Mouse (Mus musculus): ENCODE results near the gene Eif2ak2. TPM values are rescaled to one million over a fixed set of nuclear protein-coding genes. Genes with fewer than 3 reads are reported as not detected.

The Eif2ak2 gene
- polyA plus RNA-seq (2015; fragmentation: Nextera tagmentation; extraction: Ambion mirVana) = 2.4 and 3.4 TPM in 2 replicates

DNA sequence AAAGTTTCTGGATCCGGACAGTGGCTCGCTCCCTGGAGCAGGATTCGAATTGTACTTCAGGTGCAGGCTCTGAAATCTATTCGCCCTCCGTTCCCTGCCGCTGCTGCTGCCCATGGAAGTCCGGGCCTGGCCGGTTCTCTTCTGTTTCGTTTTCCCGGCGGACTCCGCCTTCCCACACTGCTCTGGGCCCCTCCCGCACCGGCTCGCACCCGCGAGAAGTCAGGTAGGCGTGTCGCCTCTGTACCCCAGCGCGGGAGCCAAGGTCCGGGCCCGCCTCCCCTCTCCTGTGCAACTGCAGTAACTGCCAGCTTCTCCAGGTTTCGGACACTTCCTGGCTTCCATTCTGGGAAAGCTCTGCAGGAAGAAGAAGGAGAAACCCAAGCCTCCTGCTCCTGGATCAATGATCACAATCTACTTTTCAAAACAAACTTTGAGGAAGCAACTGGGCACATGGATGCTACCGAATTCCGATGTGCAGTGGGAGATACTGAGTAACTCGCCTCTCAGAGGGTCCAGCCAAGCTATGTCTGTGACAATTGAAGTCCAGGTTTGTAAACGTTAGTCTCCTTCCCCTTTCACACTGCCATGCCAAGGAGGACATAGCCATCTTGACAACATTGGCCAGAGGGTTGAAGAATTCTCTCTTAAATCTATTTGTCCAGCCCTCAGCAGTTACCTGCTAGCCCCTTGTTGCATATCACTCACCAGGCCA is at the start of gene Eif2ak2:
TSS of gene Eif2ak2 (minus strand) at position 173 of the 712 bp plus-strand sequence.
- 3% methylated on average over 28 of the region's 28 CpGs for WGBS
- peak; percentile 90 for ATAC-seq (ENCODE audit: low read depth)
- H3K4me3 ChIP-seq = peak within 1 kb of the TSS; percentile 43
- peak within 1 kb of the TSS; percentile 73 for H3K4me2 ChIP-seq
- no peaks in the 10 kb centered on the region for H3K9me3 ChIP-seq
- H3K27me3 ChIP-seq = no peaks in the 10 kb centered on the region
- H3K27ac ChIP-seq (replicated peaks) = peak within 1 kb of the TSS; percentile 33; the same call in 1 of the 2 replicates
- peaks cover 15% of the 10 kb centered on the region for H3K4me1 ChIP-seq (replicated peaks)
- H3K9ac ChIP-seq = peak within 1 kb of the TSS; percentile 65
- H3K36me3 ChIP-seq = no peaks in the 10 kb centered on the region

DNA sequence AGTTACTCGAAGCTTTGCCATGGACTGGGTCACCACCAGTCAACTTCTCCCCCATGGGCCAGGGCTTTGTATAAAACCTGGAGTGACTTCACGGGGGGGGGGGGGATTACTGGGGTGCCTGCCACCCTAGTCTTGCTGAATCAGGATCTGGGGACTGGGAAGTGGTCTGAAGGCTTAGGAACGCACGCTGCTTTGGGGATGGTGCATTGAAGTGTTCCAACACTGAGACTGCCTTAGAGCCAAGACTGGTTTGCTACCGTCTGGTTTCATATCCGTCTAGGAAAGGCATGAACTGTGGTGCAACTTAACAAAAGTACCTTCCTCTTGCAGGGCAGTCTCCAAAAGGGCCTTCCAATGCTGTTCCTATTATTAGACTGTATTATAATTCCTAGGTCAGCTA is 35.3 kb upstream of the Eif2ak2 start:
- H3K9ac ChIP-seq = peak overlapping the region; percentile 82; the same call in 1 of the 2 replicates
- 45% methylated on average over 6 of the region's 6 CpGs for WGBS

DNA sequence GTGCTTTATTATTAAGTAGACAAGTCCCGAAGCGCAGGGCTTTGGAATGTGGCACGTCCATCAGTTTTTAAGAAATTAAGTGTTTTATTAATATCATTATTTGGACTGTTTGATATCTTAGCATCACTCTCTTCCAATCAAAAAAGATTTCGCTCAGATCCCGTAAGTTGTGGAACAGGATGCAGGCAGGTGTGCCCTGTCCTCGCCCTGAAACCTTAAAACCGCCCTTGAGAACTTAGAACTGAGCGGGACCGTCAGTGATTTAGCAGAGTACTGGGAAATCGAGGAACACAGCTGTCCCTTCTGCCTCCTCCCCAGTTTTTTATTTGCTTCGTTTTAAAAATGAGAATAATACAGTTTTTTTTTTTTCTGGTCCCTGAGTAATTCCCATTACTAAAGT is 34.5 kb upstream of the Eif2ak2 start:
- H3K36me3 ChIP-seq = peaks cover 32% of the 10 kb centered on the region
- peak overlapping the region; percentile 70 for H3K4me3 ChIP-seq
- 3% methylated on average over 11 of the region's 11 CpGs for WGBS
- no peaks in the 10 kb centered on the region for H3K9me3 ChIP-seq
- H3K27ac ChIP-seq (replicated peaks) = peak overlapping the region; percentile 87
- ATAC-seq (ENCODE audit: low read depth) = peak; percentile 44; the same call in 1 of the 2 replicates
- no peaks in the 10 kb centered on the region for H3K27me3 ChIP-seq
- H3K4me1 ChIP-seq (replicated peaks) = peaks cover 28% of the 10 kb centered on the region
- peak overlapping the region; percentile 82 for H3K9ac ChIP-seq
- peak overlapping the region; percentile 74 for H3K4me2 ChIP-seq

More for the DNA sequence above, 35.3 kb upstream of the Eif2ak2 start:
- no peak overlapping the region for H3K4me3 ChIP-seq
- H3K4me1 ChIP-seq (replicated peaks) = peaks cover 27% of the 10 kb centered on the region
- no peak for ATAC-seq (ENCODE audit: low read depth)
- peaks cover 39% of the 10 kb centered on the region for H3K36me3 ChIP-seq
- peak overlapping the region; percentile 74 for H3K4me2 ChIP-seq
- H3K9me3 ChIP-seq = no peaks in the 10 kb centered on the region
- H3K27me3 ChIP-seq = no peaks in the 10 kb centered on the region
- H3K27ac ChIP-seq (replicated peaks) = no peak overlapping the region

DNA sequence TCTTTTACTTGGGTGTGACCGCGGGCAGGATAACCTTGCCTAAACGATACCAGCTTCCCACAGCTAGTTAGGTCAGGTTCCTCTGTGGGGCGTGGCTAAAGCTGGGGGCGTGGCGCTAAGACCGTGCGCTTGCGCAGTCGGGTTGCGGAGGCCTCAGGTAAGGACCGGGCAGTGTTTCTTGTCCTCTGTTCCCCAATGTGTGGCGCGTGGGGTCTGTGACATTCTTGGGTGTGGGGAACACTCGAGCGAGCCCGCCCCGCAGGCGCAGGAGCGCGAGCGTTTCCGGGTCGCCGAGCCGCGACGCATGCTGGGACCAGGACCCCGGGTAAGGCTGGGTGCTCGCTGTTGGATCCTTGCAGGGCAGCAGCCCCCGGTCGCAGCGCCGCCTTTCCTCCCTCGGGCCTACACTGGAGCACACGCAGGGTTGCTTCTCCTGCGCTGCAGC is 34.0 kb upstream of the Eif2ak2 start, which contains the start of gene Cebpzos:
TSS of gene Cebpzos (plus strand) at position 132 of the 445 bp plus-strand sequence.
- peak within 1 kb of the TSS; percentile 87 for H3K27ac ChIP-seq (replicated peaks)
- peak within 1 kb of the TSS; percentile 74 for H3K4me2 ChIP-seq
- no peaks in the 10 kb centered on the region for H3K27me3 ChIP-seq
- ATAC-seq (ENCODE audit: low read depth) = peak; percentile 97
- peaks cover 28% of the 10 kb centered on the region for H3K4me1 ChIP-seq (replicated peaks)
- under 1% methylated on average over 37 of the region's 37 CpGs for WGBS
- H3K9me3 ChIP-seq = no peaks in the 10 kb centered on the region
- H3K9ac ChIP-seq = peak within 1 kb of the TSS; percentile 82
- peaks cover 27% of the 10 kb centered on the region for H3K36me3 ChIP-seq
- H3K4me3 ChIP-seq = peak within 1 kb of the TSS; percentile 70

DNA sequence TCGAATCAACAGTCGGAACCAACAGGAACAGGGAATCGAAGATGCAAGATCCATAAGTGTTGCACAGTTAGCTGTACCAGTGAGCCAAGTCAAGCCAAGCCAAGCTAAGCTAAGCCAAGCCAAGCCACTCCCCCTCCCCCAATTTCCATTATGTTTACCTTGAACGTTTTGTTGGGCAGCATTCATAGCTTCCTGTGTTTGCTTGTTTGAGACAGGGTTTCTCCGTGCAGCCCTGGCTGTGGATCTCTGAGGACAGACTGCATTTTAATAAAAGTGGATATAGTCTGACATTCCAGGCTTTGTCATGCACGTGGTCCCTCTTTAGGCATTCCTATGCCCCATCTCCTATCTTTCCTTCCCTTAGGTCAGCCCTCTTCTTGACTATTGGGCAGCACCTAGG is 33.4 kb upstream of the Eif2ak2 start:
- peak overlapping the region; percentile 82 for H3K9ac ChIP-seq
- WGBS = 56% methylated on average over 6 of the region's 6 CpGs
- peaks cover 28% of the 10 kb centered on the region for H3K4me1 ChIP-seq (replicated peaks)
- H3K27me3 ChIP-seq = no peaks in the 10 kb centered on the region
- peak overlapping the region; percentile 70 for H3K4me3 ChIP-seq
- peak overlapping the region; percentile 87 for H3K27ac ChIP-seq (replicated peaks)
- peak overlapping the region; percentile 74 for H3K4me2 ChIP-seq
- ATAC-seq (ENCODE audit: low read depth) = peak; percentile 37
- H3K9me3 ChIP-seq = no peaks in the 10 kb centered on the region
- H3K36me3 ChIP-seq = peaks cover 23% of the 10 kb centered on the region

DNA sequence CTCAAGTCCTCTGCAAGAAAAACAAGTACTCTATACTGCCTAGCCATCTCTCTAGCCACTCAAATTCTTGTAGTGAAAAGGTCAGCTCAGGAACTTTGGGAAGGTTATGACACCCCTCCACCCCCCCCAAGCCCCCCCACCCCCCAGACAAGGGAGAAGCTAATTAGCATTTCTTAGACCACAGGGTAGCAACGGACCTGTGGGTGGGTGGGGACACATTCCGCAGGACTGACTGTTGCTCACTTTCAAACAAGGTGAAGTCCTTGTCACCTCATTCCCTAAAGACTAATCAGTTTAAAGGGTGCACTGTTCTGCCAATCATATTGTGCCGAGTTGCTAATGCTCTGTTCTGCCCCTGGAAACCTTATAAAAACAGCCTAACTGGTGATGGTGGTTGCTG is 31.5 kb upstream of the Eif2ak2 start:
- Histone ChIP-seq H3K4me3 (no peak overlapping the region), H3K9me3 (no peaks in the 10 kb centered on the region)
- WGBS = 66% methylated on average over 3 of the region's 3 CpGs

DNA sequence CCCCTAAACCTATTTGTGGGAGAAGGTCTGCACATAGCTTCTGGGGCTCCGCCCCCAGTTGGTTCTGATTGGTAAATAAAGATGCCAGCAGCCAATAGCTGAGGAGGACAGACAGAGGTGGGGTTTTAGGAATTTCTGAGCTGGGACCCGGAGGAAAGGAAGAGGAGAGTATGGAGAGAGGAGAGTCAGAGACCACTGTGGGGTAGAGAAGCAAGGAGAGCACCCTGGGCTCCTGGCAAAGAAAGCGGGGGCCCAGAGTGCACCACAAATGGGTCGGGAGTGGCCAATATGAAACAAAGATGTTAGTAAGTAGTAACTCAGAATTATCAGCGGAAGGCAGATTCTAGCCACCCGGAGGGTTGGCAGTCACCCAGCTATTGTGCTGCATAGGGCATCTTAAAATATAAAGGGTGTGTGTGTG is 30.5 kb upstream of the Eif2ak2 start:
- peak overlapping the region; percentile 53 for H3K4me2 ChIP-seq
- H3K9ac ChIP-seq = peak overlapping the region; percentile 58
- peak overlapping the region; percentile 39 for H3K4me3 ChIP-seq
- peak; percentile 54 for ATAC-seq (ENCODE audit: low read depth)
- H3K27ac ChIP-seq (replicated peaks) = no peak overlapping the region; the same call in 1 of the 2 replicates
- H3K4me1 ChIP-seq (replicated peaks) = peaks cover 24% of the 10 kb centered on the region
- H3K36me3 ChIP-seq = no peaks in the 10 kb centered on the region
- no peaks in the 10 kb centered on the region for H3K27me3 ChIP-seq
- 30% methylated on average over 6 of the region's 6 CpGs for WGBS
- no peaks in the 10 kb centered on the region for H3K9me3 ChIP-seq

More for the DNA sequence above, 31.5 kb upstream of the Eif2ak2 start:
- Histone ChIP-seq H3K27ac (replicated peaks) (no peak overlapping the region), H3K4me1 (replicated peaks) (peaks cover 28% of the 10 kb centered on the region), H3K4me2 (no peak overlapping the region), H3K36me3 (peaks cover 7% of the 10 kb centered on the region), H3K9ac (no peak overlapping the region), H3K27me3 (no peaks in the 10 kb centered on the region)
- no peak for ATAC-seq (ENCODE audit: low read depth)

DNA sequence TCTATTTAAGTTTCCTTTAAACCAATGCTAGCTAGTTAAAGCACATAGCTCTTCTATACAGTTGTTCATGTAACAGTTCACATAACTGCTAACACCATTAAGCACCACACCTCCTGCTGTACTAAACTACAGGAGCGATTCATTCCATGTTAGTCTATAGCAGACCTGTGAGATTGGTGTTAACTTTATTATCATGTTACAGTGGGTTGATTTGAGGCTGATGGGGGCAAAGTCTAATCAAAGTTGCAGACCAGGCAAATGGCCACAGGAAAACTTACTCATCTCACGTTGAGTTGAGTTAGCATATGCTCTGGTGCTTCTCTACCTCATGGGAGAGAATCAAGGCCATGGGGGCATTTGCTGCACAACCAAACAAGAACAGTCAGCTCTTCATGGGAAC is 27.0 kb upstream of the Eif2ak2 start:
- 73% methylated on average over 2 of the region's 2 CpGs for WGBS
- Histone ChIP-seq H3K36me3 (no peaks in the 10 kb centered on the region), H3K27me3 (no peaks in the 10 kb centered on the region)

DNA sequence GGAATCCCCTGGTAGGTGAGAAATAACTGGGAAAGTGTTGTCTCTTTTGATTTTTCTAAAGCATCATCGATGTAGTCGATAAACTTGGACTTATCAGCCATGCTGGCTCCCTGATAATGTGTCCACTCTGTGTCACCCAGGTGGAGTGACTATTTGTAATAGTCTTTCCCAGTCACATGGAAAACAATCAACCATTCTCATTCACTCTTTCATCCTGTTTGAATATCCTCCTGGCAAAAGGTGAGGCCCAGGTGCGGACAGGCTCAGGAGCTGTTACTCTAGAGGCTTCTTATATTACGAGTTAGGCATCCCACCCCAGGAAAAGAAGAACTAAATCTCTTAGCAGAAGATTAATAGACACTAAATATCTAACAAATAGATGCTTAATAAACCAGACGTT is 24.5 kb upstream of the Eif2ak2 start, which contains the start of gene Sult6b1:
TSS of gene Sult6b1 (minus strand) at position 101 of the 400 bp plus-strand sequence.
- no peak within 1 kb of the TSS for H3K9ac ChIP-seq
- no peaks in the 10 kb centered on the region for H3K36me3 ChIP-seq
- no peaks in the 10 kb centered on the region for H3K27me3 ChIP-seq
- H3K9me3 ChIP-seq = no peaks in the 10 kb centered on the region
- no peak within 1 kb of the TSS for H3K4me3 ChIP-seq
- WGBS = 89% methylated on average over 5 of the region's 5 CpGs
- H3K27ac ChIP-seq (replicated peaks) = no peak within 1 kb of the TSS
- no peaks in the 10 kb centered on the region for H3K4me1 ChIP-seq (replicated peaks)
- no peak for ATAC-seq (ENCODE audit: low read depth)
- H3K4me2 ChIP-seq = no peak within 1 kb of the TSS

More for the DNA sequence above, 27.0 kb upstream of the Eif2ak2 start:
- H3K9ac ChIP-seq = no peak overlapping the region
- H3K4me1 ChIP-seq (replicated peaks) = peaks cover 7% of the 10 kb centered on the region; the same call in 1 of the 2 replicates
- no peak overlapping the region for H3K4me2 ChIP-seq
- ATAC-seq (ENCODE audit: low read depth) = no peak
- H3K4me3 ChIP-seq = no peak overlapping the region
- no peaks in the 10 kb centered on the region for H3K9me3 ChIP-seq
- no peak overlapping the region for H3K27ac ChIP-seq (replicated peaks)

DNA sequence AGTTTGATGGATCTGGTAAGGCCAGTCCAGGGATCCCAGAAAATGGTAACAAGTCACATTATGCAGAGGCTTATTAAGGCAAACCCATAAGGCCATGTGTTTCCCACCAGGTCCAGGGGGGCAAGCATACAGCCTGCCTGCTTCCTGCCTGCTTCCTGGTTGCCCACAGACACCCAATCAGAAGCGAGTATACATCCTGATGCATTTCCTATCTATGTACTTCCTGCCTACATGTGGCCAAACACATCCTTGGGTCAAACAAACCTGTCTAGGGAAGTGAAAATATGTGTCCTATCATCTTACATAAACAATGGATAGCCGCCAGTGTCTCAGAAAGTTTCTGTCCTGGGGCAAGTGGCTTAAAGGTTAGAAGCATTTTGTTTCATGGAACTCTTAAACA is 20.8 kb upstream of the Eif2ak2 start:
- no peak overlapping the region for H3K9ac ChIP-seq
- H3K36me3 ChIP-seq = no peaks in the 10 kb centered on the region
- 90% methylated on average over 2 of the region's 2 CpGs for WGBS
- no peak overlapping the region for H3K4me3 ChIP-seq
- no peaks in the 10 kb centered on the region for H3K9me3 ChIP-seq
- no peak overlapping the region for H3K27ac ChIP-seq (replicated peaks)
- H3K27me3 ChIP-seq = no peaks in the 10 kb centered on the region
- no peak for ATAC-seq (ENCODE audit: low read depth)
- H3K4me2 ChIP-seq = no peak overlapping the region
- no peaks in the 10 kb centered on the region for H3K4me1 ChIP-seq (replicated peaks)

DNA sequence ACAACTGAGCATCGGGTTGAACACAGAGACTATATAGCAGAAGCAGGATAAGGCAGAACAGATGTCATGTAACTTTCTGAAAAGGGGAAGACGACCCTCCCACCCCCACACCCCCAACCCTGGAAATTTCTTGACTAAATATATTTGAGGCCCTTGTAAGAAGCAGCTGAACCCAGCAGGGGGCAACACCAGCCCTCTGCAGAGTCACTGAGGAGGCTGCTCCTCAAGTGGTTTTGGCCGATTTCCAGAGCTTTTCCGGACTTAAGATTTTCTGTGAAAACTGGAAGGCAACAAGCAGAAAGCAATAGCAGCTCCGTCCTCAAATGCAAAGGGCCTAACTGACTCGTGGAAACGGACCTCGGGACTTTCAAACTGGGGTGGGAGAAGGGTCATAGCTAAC is 13.0 kb upstream of the Eif2ak2 start:
- Histone ChIP-seq H3K27ac (replicated peaks) (no peak overlapping the region), H3K36me3 (no peaks in the 10 kb centered on the region), H3K4me3 (no peak overlapping the region), H3K4me2 (peak overlapping the region; percentile 8; the same call in 1 of the 2 replicates), H3K9ac (no peak overlapping the region), H3K4me1 (replicated peaks) (no peaks in the 10 kb centered on the region), H3K9me3 (no peaks in the 10 kb centered on the region), H3K27me3 (no peaks in the 10 kb centered on the region)
- 49% methylated on average over 8 of the region's 8 CpGs for WGBS
- ATAC-seq (ENCODE audit: low read depth) = no peak

DNA sequence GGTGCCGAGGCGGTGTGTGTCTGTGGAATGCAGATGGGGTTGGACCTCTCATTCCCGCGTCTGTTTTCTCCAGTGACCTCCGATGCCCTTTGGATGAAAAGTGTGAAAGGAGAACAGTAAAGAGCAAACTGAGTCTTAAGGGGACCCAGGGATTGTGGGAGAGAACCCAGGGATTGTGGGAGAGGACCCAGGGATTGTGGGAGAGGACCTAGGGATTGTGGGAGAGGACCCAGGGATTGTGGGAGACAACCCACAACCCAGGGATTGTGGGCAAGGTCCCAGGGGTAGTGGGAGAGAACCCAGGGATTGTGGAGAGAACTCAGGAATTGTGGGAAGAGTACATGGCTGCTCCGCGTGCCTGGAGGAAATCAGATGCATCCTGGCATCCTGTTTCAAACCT is 12.6 kb upstream of the Eif2ak2 start:
- ATAC-seq (ENCODE audit: low read depth) = no peak
- H3K9me3 ChIP-seq = no peaks in the 10 kb centered on the region
- WGBS = 83% methylated on average over 7 of the region's 7 CpGs

More for the DNA sequence above, 12.6 kb upstream of the Eif2ak2 start:
- no peak overlapping the region for H3K4me2 ChIP-seq
- no peak overlapping the region for H3K27ac ChIP-seq (replicated peaks)
- no peaks in the 10 kb centered on the region for H3K4me1 ChIP-seq (replicated peaks)
- no peaks in the 10 kb centered on the region for H3K36me3 ChIP-seq
- H3K27me3 ChIP-seq = no peaks in the 10 kb centered on the region
- H3K9ac ChIP-seq = no peak overlapping the region
- H3K4me3 ChIP-seq = no peak overlapping the region
